Mouse (Mus musculus): ENCODE measurements around the gene Syt6. TPM values are rescaled to one million over a fixed set of nuclear protein-coding genes. Genes with fewer than 3 reads are reported as not detected.

Gene Syt6
- polyA plus RNA-seq, 1 experiment from 2014 or later: 0.02 TPM

- ATAC-seq (ENCODE audit: insufficient read depth): no peak
- Histone ChIP-seq H3K4me2 (no peak overlapping the region), H3K27me3 (peaks cover 73% of the 10 kb centered on the region), H3K9me3 (replicated peaks) (no peaks in the 10 kb centered on the region), H3K4me1 (replicated peaks) (0 out of 2 replicates have a peak, but pooled peaks cover 4% of the 10 kb centered on the region), H3K27ac (replicated peaks) (no peak overlapping the region), H3K9ac (no peak overlapping the region), H3K4me3 (replicated peaks) (no peak overlapping the region), H3K36me3 (replicated peaks) (no peaks in the 10 kb centered on the region)
- 3% methylated on average over 20 of the region's 20 CpGs for WGBS (ENCODE audit: insufficient replicate concordance)
These were observed 1.8 kb upstream of the Syt6 start for GRCm38 (mm10) chr3:103573106-103573790.

- 2% methylated on average over 14 of the region's 14 CpGs for WGBS (ENCODE audit: insufficient replicate concordance)
- H3K4me3 ChIP-seq (replicated peaks): no peak overlapping the region
- H3K27ac ChIP-seq (replicated peaks): no peak overlapping the region
- no peaks in the 10 kb centered on the region for H3K9me3 ChIP-seq (replicated peaks)
- no peak for ATAC-seq (ENCODE audit: insufficient read depth)
- H3K27me3 ChIP-seq: peaks cover 76% of the 10 kb centered on the region
- H3K36me3 ChIP-seq (replicated peaks): no peaks in the 10 kb centered on the region
- 0 out of 2 replicates have a peak, but pooled peaks cover 4% of the 10 kb centered on the region for H3K4me1 ChIP-seq (replicated peaks)
- no peak overlapping the region for H3K4me2 ChIP-seq
- H3K9ac ChIP-seq: no peak overlapping the region
These were observed 1.3 kb upstream of the Syt6 start for GRCm38 (mm10) chr3:103573791-103574166.

GRCm38 (mm10) chr3:103574566-103575155, 370 bp upstream of the Syt6 start:
- Histone ChIP-seq H3K36me3 (replicated peaks) (no peaks in the 10 kb centered on the region), H3K27me3 (peaks cover 83% of the 10 kb centered on the region), H3K4me1 (replicated peaks) (0 out of 2 replicates have a peak, but pooled peaks cover 4% of the 10 kb centered on the region), H3K4me3 (replicated peaks) (no peak overlapping the region), H3K9me3 (replicated peaks) (no peaks in the 10 kb centered on the region), H3K9ac (no peak overlapping the region), H3K4me2 (no peak overlapping the region), H3K27ac (replicated peaks) (no peak overlapping the region)
- no peak for ATAC-seq (ENCODE audit: insufficient read depth)
- WGBS (ENCODE audit: insufficient replicate concordance): 7% methylated on average over 22 of the region's 22 CpGs

- no peak for ATAC-seq (ENCODE audit: insufficient read depth)
- no peak overlapping the region for H3K9ac ChIP-seq
These were observed 1.0 kb downstream of the Syt6 start for GRCm38 (mm10) chr3:103575893-103576641.

GRCm38 (mm10) chr3:103587136-103587535, 12.1 kb downstream of the Syt6 start:
- Histone ChIP-seq H3K9me3 (replicated peaks) (no peaks in the 10 kb centered on the region), H3K4me3 (replicated peaks) (no peak overlapping the region), H3K9ac (no peak overlapping the region), H3K4me1 (replicated peaks) (no peaks in the 10 kb centered on the region), H3K27ac (replicated peaks) (no peak overlapping the region), H3K27me3 (no peaks in the 10 kb centered on the region), H3K4me2 (no peak overlapping the region), H3K36me3 (replicated peaks) (no peaks in the 10 kb centered on the region)
- 78% methylated on average over 17 of the region's 17 CpGs for WGBS (ENCODE audit: insufficient replicate concordance)
- ATAC-seq (ENCODE audit: insufficient read depth): no peak

More at GRCm38 (mm10) chr3:103575893-103576641, 1.0 kb downstream of the Syt6 start:
- Histone ChIP-seq H3K4me1 (replicated peaks) (0 out of 2 replicates have a peak, but pooled peaks cover 4% of the 10 kb centered on the region), H3K27ac (replicated peaks) (no peak overlapping the region), H3K36me3 (replicated peaks) (no peaks in the 10 kb centered on the region), H3K9me3 (replicated peaks) (no peaks in the 10 kb centered on the region), H3K27me3 (peaks cover 84% of the 10 kb centered on the region), H3K4me3 (replicated peaks) (peak overlapping the region; percentile 23), H3K4me2 (peak overlapping the region; percentile 51)
- WGBS (ENCODE audit: insufficient replicate concordance): 2% methylated on average over 68 of the region's 69 CpGs

GRCm38 (mm10) chr3:103587672-103588071, 12.6 kb downstream of the Syt6 start:
- H3K4me3 ChIP-seq (replicated peaks): no peak overlapping the region
- H3K4me2 ChIP-seq: no peak overlapping the region
- WGBS (ENCODE audit: insufficient replicate concordance): 57% methylated on average over 5 of the region's 5 CpGs
- no peaks in the 10 kb centered on the region for H3K9me3 ChIP-seq (replicated peaks)
- no peaks in the 10 kb centered on the region for H3K36me3 ChIP-seq (replicated peaks)
- H3K27me3 ChIP-seq: no peaks in the 10 kb centered on the region
- H3K4me1 ChIP-seq (replicated peaks): no peaks in the 10 kb centered on the region
- no peak overlapping the region for H3K9ac ChIP-seq
- ATAC-seq (ENCODE audit: insufficient read depth): no peak
- no peak overlapping the region for H3K27ac ChIP-seq (replicated peaks)

- Histone ChIP-seq H3K4me1 (replicated peaks) (no peaks in the 10 kb centered on the region), H3K27me3 (no peaks in the 10 kb centered on the region), H3K4me3 (replicated peaks) (no peak overlapping the region), H3K36me3 (replicated peaks) (no peaks in the 10 kb centered on the region), H3K9me3 (replicated peaks) (no peaks in the 10 kb centered on the region), H3K27ac (replicated peaks) (no peak overlapping the region), H3K4me2 (no peak overlapping the region), H3K9ac (no peak overlapping the region)
- no peak for ATAC-seq (ENCODE audit: insufficient read depth)
- WGBS (ENCODE audit: insufficient replicate concordance): 39% methylated on average over 5 of the region's 5 CpGs
These were observed 14.6 kb downstream of the Syt6 start for GRCm38 (mm10) chr3:103589636-103590035.

- H3K9me3 ChIP-seq (replicated peaks): no peaks in the 10 kb centered on the region
- 82% methylated on average over 5 of the region's 5 CpGs for WGBS (ENCODE audit: insufficient replicate concordance)
- no peak for ATAC-seq (ENCODE audit: insufficient read depth)
- no peaks in the 10 kb centered on the region for H3K36me3 ChIP-seq (replicated peaks)
- no peak overlapping the region for H3K9ac ChIP-seq
- no peak overlapping the region for H3K4me3 ChIP-seq (replicated peaks)
- no peaks in the 10 kb centered on the region for H3K27me3 ChIP-seq
- H3K4me2 ChIP-seq: no peak overlapping the region
- H3K4me1 ChIP-seq (replicated peaks): no peaks in the 10 kb centered on the region
- H3K27ac ChIP-seq (replicated peaks): no peak overlapping the region
These were observed 17.6 kb downstream of the Syt6 start for GRCm38 (mm10) chr3:103592636-103593035.

- no peaks in the 10 kb centered on the region for H3K36me3 ChIP-seq (replicated peaks)
- H3K4me2 ChIP-seq: no peak overlapping the region
- H3K27ac ChIP-seq (replicated peaks): no peak overlapping the region
- no peak overlapping the region for H3K9ac ChIP-seq
- H3K4me3 ChIP-seq (replicated peaks): no peak overlapping the region
- no peaks in the 10 kb centered on the region for H3K27me3 ChIP-seq
- no peaks in the 10 kb centered on the region for H3K4me1 ChIP-seq (replicated peaks)
- ATAC-seq (ENCODE audit: insufficient read depth): no peak
- no peaks in the 10 kb centered on the region for H3K9me3 ChIP-seq (replicated peaks)
- 24% methylated on average over 5 of the region's 5 CpGs for WGBS (ENCODE audit: insufficient replicate concordance)
These were observed 18.6 kb downstream of the Syt6 start for GRCm38 (mm10) chr3:103593631-103594030.

- Histone ChIP-seq H3K9me3 (replicated peaks) (no peaks in the 10 kb centered on the region), H3K36me3 (replicated peaks) (no peaks in the 10 kb centered on the region), H3K4me3 (replicated peaks) (no peak overlapping the region), H3K4me2 (no peak overlapping the region), H3K27ac (replicated peaks) (no peak overlapping the region), H3K4me1 (replicated peaks) (no peaks in the 10 kb centered on the region), H3K27me3 (no peaks in the 10 kb centered on the region), H3K9ac (no peak overlapping the region)
- no peak for ATAC-seq (ENCODE audit: insufficient read depth)
- 63% methylated on average over 7 of the region's 7 CpGs for WGBS (ENCODE audit: insufficient replicate concordance)
These were observed 20.3 kb downstream of the Syt6 start for GRCm38 (mm10) chr3:103595271-103595810.

- Histone ChIP-seq H3K9ac (no peak overlapping the region), H3K36me3 (replicated peaks) (no peaks in the 10 kb centered on the region), H3K27ac (replicated peaks) (no peak overlapping the region), H3K4me3 (replicated peaks) (no peak overlapping the region), H3K27me3 (no peaks in the 10 kb centered on the region), H3K9me3 (replicated peaks) (no peaks in the 10 kb centered on the region), H3K4me2 (no peak overlapping the region), H3K4me1 (replicated peaks) (no peaks in the 10 kb centered on the region)
- 66% methylated on average over 4 of the region's 4 CpGs for WGBS (ENCODE audit: insufficient replicate concordance)
- ATAC-seq (ENCODE audit: insufficient read depth): no peak
These were observed 22.6 kb downstream of the Syt6 start for GRCm38 (mm10) chr3:103597586-103597985.
